Mouse (Mus musculus) ovary, postnatal 14 days (tissue): ENCODE measurements around the gene Wdr24.
"Not testable (repeated sequence)": the region's sequence is repeated elsewhere in the genome, so short reads cannot be mapped to it uniquely, and the experiment has no call there.

Source experiments
- DNase-seq: peaks from one replicate; pipeline ENCODE4 v3.0.0; 2022; ENCODE audit warnings: low spot score

Gene Wdr24

GRCm38 (mm10) chr17:25860832-25861703, 37.6 kb downstream of the Wdr24 start, which contains the start of gene Wdr90:
Wdr90 (minus strand) TSS chr17:25861501.
- DNase-seq, result peak; percentile 86

GRCm38 (mm10) chr17:25861704-25862612, 38.5 kb downstream of the Wdr24 start:
- no peak for DNase-seq

GRCm38 (mm10) chr17:25863681-25864080, 40.3 kb downstream of the Wdr24 start:
- DNase-seq, result no peak

- no peak for DNase-seq
These were observed 40.9 kb downstream of the Wdr24 start for GRCm38 (mm10) chr17:25864311-25864710.

- DNase-seq, result no peak
These were observed 41.9 kb downstream of the Wdr24 start for GRCm38 (mm10) chr17:25865288-25865687.

DNA sequence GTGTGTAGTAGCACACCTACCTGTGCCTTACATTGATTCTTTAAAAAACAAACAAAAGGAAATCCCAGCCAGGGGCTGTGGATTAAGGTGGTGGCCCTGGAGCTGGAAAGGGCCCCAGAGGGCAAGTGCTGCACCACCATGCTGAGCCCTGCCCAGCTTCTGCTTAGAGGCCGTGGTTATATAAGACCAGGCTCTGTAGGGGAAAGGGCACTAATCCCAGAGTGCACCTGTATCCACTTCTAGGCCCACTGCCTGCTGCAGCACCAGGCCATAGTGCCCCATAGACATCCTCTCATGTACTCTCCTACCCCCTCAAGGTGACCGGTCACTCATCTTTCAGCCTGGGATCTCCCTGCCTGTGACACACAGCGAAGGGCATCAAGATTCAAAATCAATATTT, 42.7 kb downstream of the Wdr24 start:
- no peak for DNase-seq

DNA sequence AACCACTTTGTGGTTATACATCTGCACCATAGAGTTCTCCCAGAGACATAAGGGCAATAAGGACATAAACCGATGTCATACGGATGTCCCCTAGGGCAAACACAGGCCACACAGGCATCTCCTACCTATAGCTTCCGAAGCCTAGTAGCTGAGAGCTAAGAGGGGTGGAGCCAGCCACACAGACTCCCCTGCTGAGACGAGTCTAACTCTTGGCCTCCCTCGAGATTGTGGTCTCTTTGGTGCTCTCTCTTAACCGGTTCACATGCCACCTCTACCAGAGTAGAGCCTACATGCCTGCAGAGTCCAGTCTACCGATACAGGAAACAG, 44.0 kb downstream of the Wdr24 start:
- DNase-seq, result no peak

- DNase-seq, result peak; percentile 65
These were observed 44.6 kb downstream of the Wdr24 start for GRCm38 (mm10) chr17:25867836-25868600.

GRCm38 (mm10) chr17:25868601-25869191, 45.3 kb downstream of the Wdr24 start, which contains the start of gene Mcrip2:
Mcrip2 (minus strand) TSS chr17:25868764.
- peak; percentile 70 for DNase-seq

- DNase-seq, result no peak
These were observed 46.1 kb downstream of the Wdr24 start for GRCm38 (mm10) chr17:25869498-25869897.

- DNase-seq, result no peak
These were observed 46.5 kb downstream of the Wdr24 start for GRCm38 (mm10) chr17:25869954-25870353.

DNA sequence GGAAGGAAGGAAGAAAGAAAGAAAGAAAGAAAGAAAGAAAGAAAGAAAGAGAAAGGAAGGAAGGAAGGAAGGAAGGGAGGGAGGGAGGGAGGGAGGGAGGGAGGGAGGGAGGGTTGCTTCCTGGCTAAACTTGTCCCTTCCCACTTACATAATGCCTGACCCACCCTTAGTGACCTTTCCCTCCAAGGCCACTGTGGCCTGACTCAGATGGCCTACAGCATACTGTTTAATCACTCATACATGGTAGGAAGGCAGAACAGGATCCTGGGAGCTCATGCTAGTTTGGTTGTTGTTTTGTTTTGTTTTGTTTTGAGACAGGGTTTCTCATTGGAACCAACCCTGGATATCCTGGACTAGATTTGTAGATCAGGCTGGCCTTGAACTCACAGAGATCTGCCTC, 48.1 kb downstream of the Wdr24 start:
- not testable (repeated sequence) for DNase-seq

DNA sequence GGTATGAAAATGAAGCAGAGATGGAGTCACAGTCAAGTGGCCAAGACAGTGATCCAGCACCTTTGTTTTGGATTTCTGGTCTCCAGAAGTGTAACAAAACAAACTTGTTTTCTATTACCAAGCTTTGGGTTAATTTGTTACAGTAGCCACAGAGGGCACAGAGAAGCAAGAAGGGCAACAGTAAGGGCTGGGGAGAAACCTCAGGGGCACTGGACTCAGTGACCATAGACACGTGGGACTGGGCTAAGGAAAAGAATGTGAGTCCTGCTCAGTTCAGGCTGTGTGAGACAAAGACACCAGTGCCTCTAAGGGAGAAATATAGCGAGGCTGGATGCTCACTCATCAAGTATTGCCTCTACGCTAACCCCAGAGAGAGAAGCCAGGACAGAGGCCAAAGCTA, 49.2 kb downstream of the Wdr24 start:
- DNase-seq, result no peak

- no peak for DNase-seq
These were observed 50.1 kb downstream of the Wdr24 start for GRCm38 (mm10) chr17:25873405-25874147.

GRCm38 (mm10) chr17:25874148-25874720, 50.8 kb downstream of the Wdr24 start:
- DNase-seq, result no peak

GRCm38 (mm10) chr17:25874721-25875170, 51.3 kb downstream of the Wdr24 start, which contains the start of gene Mettl26:
Mettl26 (plus strand) TSS chr17:25875074.
- peak; percentile 95 for DNase-seq

DNA sequence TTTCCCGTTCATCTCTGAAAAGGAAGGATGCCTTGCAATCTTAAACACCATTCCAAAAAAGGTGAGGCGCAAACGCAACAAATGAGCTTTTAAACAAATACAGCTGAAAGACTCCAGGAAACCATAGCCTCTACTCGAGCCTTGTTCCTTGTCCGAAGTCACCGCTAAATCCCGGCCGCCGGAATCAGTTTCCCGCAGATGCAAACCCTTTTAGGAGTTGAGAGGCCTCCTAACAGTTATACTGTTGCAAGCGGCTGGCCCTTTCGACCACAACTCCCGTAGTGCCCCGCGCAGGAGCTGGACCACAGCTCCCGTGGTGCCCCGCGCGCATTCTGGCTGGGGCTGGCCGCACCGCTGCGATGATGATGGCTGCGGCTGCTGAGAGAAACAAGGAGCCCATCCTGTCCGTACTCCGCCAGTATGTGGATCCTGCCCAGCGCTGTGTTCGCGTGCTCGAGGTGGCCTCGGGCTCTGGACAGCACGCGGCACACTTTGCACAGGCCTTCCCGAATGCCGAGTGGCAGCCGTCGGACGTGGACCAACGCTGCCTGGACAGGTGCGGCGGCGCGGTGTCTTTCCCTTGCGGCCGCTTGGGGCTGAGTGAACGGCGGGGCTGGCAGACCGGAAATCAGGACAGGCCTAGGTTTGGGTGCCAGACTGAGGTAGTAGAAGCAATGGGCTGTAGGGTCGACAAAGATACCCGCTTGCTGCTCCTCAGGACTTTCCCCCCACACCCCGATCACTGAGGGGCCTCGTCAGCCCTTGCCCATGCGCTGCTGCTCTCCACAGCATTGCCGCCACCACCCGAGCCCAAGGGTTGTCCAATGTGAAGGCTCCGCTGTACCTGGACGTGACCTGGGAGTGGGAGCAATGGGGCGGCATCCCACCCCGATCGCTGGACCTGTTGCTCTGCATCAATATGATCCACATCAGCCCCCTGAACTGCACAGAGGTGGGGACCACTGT, 52.0 kb downstream of the Wdr24 start:
- peak; percentile 78 for DNase-seq

DNA sequence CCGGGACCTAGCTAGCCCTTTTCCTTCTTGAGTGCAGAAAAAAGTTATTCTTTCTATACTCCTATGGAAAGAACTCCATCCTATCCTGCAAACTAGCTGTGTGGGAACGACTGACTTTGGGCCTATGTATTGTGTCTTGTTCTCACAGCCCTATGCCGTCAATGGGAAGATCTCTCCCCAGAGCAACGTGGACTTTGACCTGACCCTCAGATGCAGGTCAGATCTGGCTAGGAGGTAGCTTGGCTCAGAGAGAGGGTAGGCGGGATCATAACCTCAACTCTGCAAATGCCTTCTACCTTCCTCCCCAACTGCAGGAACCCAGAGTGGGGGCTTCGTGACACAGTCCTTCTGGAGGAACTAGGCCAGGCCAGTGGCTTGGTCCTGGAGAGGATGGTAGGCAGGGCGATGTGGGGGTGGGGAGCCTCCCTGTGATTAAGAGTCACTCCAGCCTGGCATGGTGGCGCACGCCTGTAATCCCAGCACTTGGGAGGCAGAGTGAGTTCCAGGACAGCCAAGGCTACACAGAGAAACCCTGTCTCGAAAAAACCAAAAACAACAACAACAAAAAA, 53.0 kb downstream of the Wdr24 start:
- DNase-seq, result no peak

DNA sequence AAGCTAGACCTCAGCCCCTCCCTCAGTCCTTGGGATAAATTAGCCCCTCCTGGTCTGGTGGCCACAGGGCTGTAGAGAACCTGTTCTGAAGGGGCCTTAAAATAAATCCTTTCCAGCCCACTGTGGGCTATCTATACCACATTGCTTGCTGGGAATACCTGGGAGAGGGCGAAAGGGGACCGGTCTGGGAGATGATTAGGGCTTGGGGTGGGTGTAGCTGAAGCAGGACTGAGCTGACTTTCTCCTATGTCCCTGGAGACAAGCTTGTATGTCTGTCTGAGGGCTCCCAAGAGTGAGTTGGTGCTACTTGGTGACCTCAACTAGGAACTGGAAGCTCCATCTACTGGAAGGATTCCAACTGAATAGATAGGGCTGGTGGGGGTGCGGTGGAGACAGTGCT, 53.6 kb downstream of the Wdr24 start:
- DNase-seq, result no peak
